ENCODE assay signal across 9 mouse cellular contexts in genomic region chrX:38334329-38335279, GRCm38 (mm10). TPM values are rescaled to one million over a fixed set of nuclear protein-coding genes. Genes with fewer than 3 reads are reported as not detected.
DNase-seq lines count a peak whose midpoint lies in the region; ATAC-seq and TF ChIP-seq lines count a peak whose summit lies in the region.
"Had no signal": no experiment of that assay in that cellular context is flagged by ENCODE, and none has a peak within 500 bp of the region (broad histone marks: within the 10 kb centered on the region; RNA-seq: fewer than 3 reads in every experiment).

No protein-coding gene starts in this region.

- no peaks in the 10 kb centered on the region for H3K9me3 ChIP-seq in MEL (replicated peaks; ENCODE audit: insufficient read depth, low read length)
- H3K9me3 ChIP-seq: midbrain, embryonic 12.5 days had no signal

- no peaks in the 10 kb centered on the region for H3K27me3 ChIP-seq in MEL (ENCODE audit: control insufficient read depth in 1 of 2, insufficient read depth in 2 of 2, low read length in 2 of 2)
- H3K27me3 ChIP-seq in cerebellum, adult 2 months (ENCODE audit: control insufficient read depth, insufficient read depth, low read length): no peaks in the 10 kb centered on the region
- H3K27me3 ChIP-seq: midbrain, embryonic 12.5 days had no signal

- DNase-seq in layer of hippocampus, adult 11-12 months (ENCODE audit: low spot score): peak; percentile 5
- DNase-seq in layer of hippocampus, adult 8-10 months (ENCODE audit: low spot score in 2 of 2): no peak
- peak; percentile 57 for DNase-seq in MEL (ENCODE audit: low read depth, low spot score)
- peak; percentile 31 for DNase-seq in brain, embryonic 14.5 days (ENCODE audit: low read depth)
- peak; percentile 51 for DNase-seq in kidney, postnatal 14 days
- no peak for DNase-seq in cerebellum, adult 2 months

- TF ChIP-seq POLR2A in MEL (IDR thresholded peaks at IDR 0.05; ENCODE audit: control insufficient read depth in 1 of 2, insufficient read depth in 1 of 2, low read depth in 1 of 2, low read length in 2 of 2, poor library complexity in 1 of 2): no peak
- TF ChIP-seq POLR2A in brain, embryonic 14.5 days (IDR thresholded peaks at IDR 0.05; ENCODE audit: borderline replicate concordance, extremely low read depth, insufficient read depth, insufficient read length, poor library complexity, severe bottlenecking): no peak
- TF ChIP-seq POLR2A in cerebellum, adult 2 months (IDR thresholded peaks at IDR 0.05; ENCODE audit: borderline replicate concordance, insufficient read depth, low read length): no peak

- 58% methylated on average over 8 of the region's 8 CpGs for WGBS in cerebellum, adult 2 months

- TF ChIP-seq CTCF in MEL (IDR thresholded peaks at IDR 0.05 in 2 of 3, conservative IDR thresholded peaks at IDR 0.05 in 1 of 3; ENCODE audit: control insufficient read depth in 1 of 3, insufficient read depth in 1 of 3, low read depth in 2 of 3, low read length in 3 of 3, poor library complexity in 1 of 3, severe bottlenecking in 1 of 3): peak; percentile 31 to 60 (median 32)
- peak; percentile 35; the same call in 1 of the 2 replicates for TF ChIP-seq CTCF in brain, embryonic 14.5 days (IDR thresholded peaks at IDR 0.05; ENCODE audit: borderline replicate concordance, extremely low read depth, insufficient read depth, insufficient read length)
- no peak for TF ChIP-seq CTCF in cerebellum, adult 2 months (IDR thresholded peaks at IDR 0.05; ENCODE audit: borderline replicate concordance, insufficient read depth, low read depth, low read length)

- TF ChIP-seq RAD21 in MEL (IDR thresholded peaks at IDR 0.05; ENCODE audit: low read depth, low read length): peak; percentile 52

- H3K4me1 ChIP-seq in MEL (ENCODE audit: control insufficient read depth in 1 of 2, insufficient read depth in 2 of 2, low read length in 2 of 2): peaks cover 0 to 3% of the 10 kb centered on the region in 2 experiments; a peak in 2 of 4 replicates
- no peaks in the 10 kb centered on the region for H3K4me1 ChIP-seq in cerebellum, adult 2 months (ENCODE audit: control insufficient read depth, insufficient read depth, low read length)
- H3K4me1 ChIP-seq: midbrain, embryonic 12.5 days had no signal

- peak; percentile 75; the same call in 1 of the 2 replicates for ATAC-seq in monocyte, adult 5-6 weeks (replicated peaks; ENCODE audit: insufficient number of reproducible peaks, low FRiP score, low TSS enrichment, poor library complexity, severe bottlenecking)
- ATAC-seq in erythroid progenitor cell, adult 5-6 weeks (replicated peaks; ENCODE audit: low FRiP score, poor library complexity, severe bottlenecking): no peak

- TF ChIP-seq EP300 in MEL (IDR thresholded peaks at IDR 0.05; ENCODE audit: low read depth in 1 of 2, low read length in 2 of 2): peak in 1 of 2 experiments; percentile 28; a peak in 1 of 4 replicates

- no peak overlapping the region for H3K4me3 ChIP-seq in MEL (ENCODE audit: control insufficient read depth in 1 of 2, insufficient read depth in 1 of 2, low read depth in 2 of 2, low read length in 2 of 2)
- no peak overlapping the region for H3K4me3 ChIP-seq in cerebellum, adult 2 months (replicated peaks; ENCODE audit: insufficient read depth, low read depth, low read length)
- H3K4me3 ChIP-seq: midbrain, embryonic 12.5 days had no signal

- H3K27ac ChIP-seq in MEL (ENCODE audit: control insufficient read depth, low read depth, low read length): no peak overlapping the region; the same call in 1 of the 2 replicates
- no peak overlapping the region for H3K27ac ChIP-seq in cerebellum, adult 2 months (ENCODE audit: insufficient read depth, low read length)
- H3K27ac ChIP-seq: midbrain, embryonic 12.5 days had no signal

- H3K79me2 ChIP-seq in MEL (ENCODE audit: control insufficient read depth, insufficient read depth, low read length, poor library complexity): no peaks in the 10 kb centered on the region

- H3K9ac ChIP-seq in MEL (ENCODE audit: control insufficient read depth, low read depth, low read length, poor library complexity, severe bottlenecking): no peak overlapping the region
- H3K9ac ChIP-seq: midbrain, embryonic 12.5 days had no signal

- H3K36me3 ChIP-seq in MEL (ENCODE audit: control insufficient read depth in 1 of 2, insufficient read depth in 2 of 2, low read length in 2 of 2): peaks cover 0 to 2% of the 10 kb centered on the region in 2 experiments; a peak in 1 of 4 replicates
- H3K36me3 ChIP-seq: midbrain, embryonic 12.5 days had no signal

TF ChIP-seq in MEL, 35 proteins besides CTCF, POLR2A, EP300 and RAD21:
- TF ChIP-seq TAL1 (IDR thresholded peaks at IDR 0.05; ENCODE audit: low read length) (no peak), HCFC1 (IDR thresholded peaks at IDR 0.05; ENCODE audit: low read depth, low read length) (no peak), BHLHE40 (IDR thresholded peaks at IDR 0.05; ENCODE audit: borderline replicate concordance, low read depth, low read length) (no peak), MXI1 (IDR thresholded peaks at IDR 0.05; ENCODE audit: low read depth, low read length) (no peak), ELF1 (IDR thresholded peaks at IDR 0.05; ENCODE audit: low read depth, low read length) (no peak), MYC (IDR thresholded peaks at IDR 0.05; ENCODE audit: low read depth, low read length) (no peak), ZKSCAN1 (IDR thresholded peaks at IDR 0.05; ENCODE audit: low read depth, low read length) (no peak), MEF2A (IDR thresholded peaks at IDR 0.05; ENCODE audit: extremely low read depth, insufficient replicate concordance, low read depth, low read length, poor library complexity, severe bottlenecking) (no peak), KAT2A (conservative IDR thresholded peaks at IDR 0.05; ENCODE audit: low read depth, low read length) (no peak), MAX (IDR thresholded peaks at IDR 0.05; ENCODE audit: low read length) (no peak), GABPA (IDR thresholded peaks at IDR 0.05; ENCODE audit: low read depth, low read length) (no peak), GATA1 (IDR thresholded peaks at IDR 0.05; ENCODE audit: low read depth, low read length) (peak; percentile 24; the same call in 1 of the 2 replicates), USF2 (IDR thresholded peaks at IDR 0.05; ENCODE audit: borderline replicate concordance in 1 of 2, insufficient read depth in 1 of 2, low read depth in 1 of 2, low read length in 2 of 2) (0 out of 4 replicates have a peak, but pooled peaks of 1 of the 2 experiments have one; percentile 46), SMC3 (IDR thresholded peaks at IDR 0.05; ENCODE audit: low read depth, low read length) (peak; percentile 58), POLR2AphosphoS2 (IDR thresholded peaks at IDR 0.05; ENCODE audit: low read length) (no peak), USF1 (IDR thresholded peaks at IDR 0.05; ENCODE audit: low read depth, low read length) (peak; percentile 86), NELFE (IDR thresholded peaks at IDR 0.05; ENCODE audit: low read depth, low read length) (no peak), SIN3A (IDR thresholded peaks at IDR 0.05; ENCODE audit: low read length) (no peak), RCOR1 (IDR thresholded peaks at IDR 0.05; ENCODE audit: low read depth, low read length) (no peak), ZC3H11A (IDR thresholded peaks at IDR 0.05; ENCODE audit: low read depth, low read length) (peak; percentile 28; the same call in 1 of the 2 replicates), UBTF (IDR thresholded peaks at IDR 0.05; ENCODE audit: borderline replicate concordance, insufficient read depth, low read depth, low read length) (no peak), TCF12 (IDR thresholded peaks at IDR 0.05; ENCODE audit: low read depth, low read length) (no peak), MAFK (IDR thresholded peaks at IDR 0.05; ENCODE audit: borderline replicate concordance, low read depth, low read length) (no peak), MYB (IDR thresholded peaks at IDR 0.05; ENCODE audit: low read depth, low read length) (no peak), CHD1 (IDR thresholded peaks at IDR 0.05; ENCODE audit: low read depth, low read length) (no peak), TBP (IDR thresholded peaks at IDR 0.05; ENCODE audit: low read depth, low read length) (no peak), JUND (IDR thresholded peaks at IDR 0.05; ENCODE audit: low read depth, low read length) (no peak), E2F4 (IDR thresholded peaks at IDR 0.05; ENCODE audit: borderline replicate concordance, low read depth, low read length) (no peak), MAZ (IDR thresholded peaks at IDR 0.05; ENCODE audit: low read depth, low read length) (no peak), ZMIZ1 (IDR thresholded peaks at IDR 0.05; ENCODE audit: low read depth, low read length) (no peak)

RNA-seq across cellular contexts. Expression of gene Atp1b4, which starts 18.6 kb away (rescaled TPM):
- not detected for total RNA-seq in layer of hippocampus, adult 8-10 months (2022)
- total RNA-seq in MEL (2012; rRNA removed): not detected in 2 replicates
- not detected for polyA plus RNA-seq in MEL (2012; ENCODE audit: insufficient read depth in 1 of 2, insufficient read length in 2 of 2, low read depth in 1 of 2, low replicate concordance in 2 of 2, missing spikeins in 1 of 2)
- polyA plus RNA-seq in brain, embryonic 14.5 days (2012; rRNA removed): 0.01 and 0.03 TPM in 2 replicates
- not detected in 3 replicates for total RNA-seq in monocyte, adult 5-6 weeks (2017)
- polyA plus RNA-seq in cerebellum, adult 2 months (2012; rRNA removed): not detected in 2 replicates
- total RNA-seq in erythroid progenitor cell, adult 5-6 weeks (2015; ENCODE audit: low replicate concordance): not detected in 2 replicates
- not detected in 2 replicates for total RNA-seq in erythroid progenitor cell, adult 5-6 weeks (2017; ENCODE audit: low replicate concordance)
- polyA plus RNA-seq: midbrain, embryonic 12.5 days had no signal

Comparison
In these comparisons a context has a peak if more than half of its experiments do, and no peak if none do; other contexts are left out.
1. DNase-seq: peak in layer of hippocampus, adult 11-12 months (single experiment), MEL (single experiment), brain, embryonic 14.5 days (single experiment) and kidney, postnatal 14 days (single experiment); none in layer of hippocampus, adult 8-10 months (0 of 2) and cerebellum, adult 2 months (0 of 2).